Mouse (Mus musculus) ovary, adult 18-20 months (tissue): ENCODE measurements around the gene Hdac4.

Source experiments
- DNase-seq: peaks from one replicate; pipeline ENCODE4 v3.0.0; 2022; ENCODE audit warnings: low spot score, mixed read lengths

The Hdac4 gene

GRCm38 (mm10) chr1:91962256-91962655 lies 233.2 kb downstream of the Hdac4 start:
- DNase-seq = no peak

DNA sequence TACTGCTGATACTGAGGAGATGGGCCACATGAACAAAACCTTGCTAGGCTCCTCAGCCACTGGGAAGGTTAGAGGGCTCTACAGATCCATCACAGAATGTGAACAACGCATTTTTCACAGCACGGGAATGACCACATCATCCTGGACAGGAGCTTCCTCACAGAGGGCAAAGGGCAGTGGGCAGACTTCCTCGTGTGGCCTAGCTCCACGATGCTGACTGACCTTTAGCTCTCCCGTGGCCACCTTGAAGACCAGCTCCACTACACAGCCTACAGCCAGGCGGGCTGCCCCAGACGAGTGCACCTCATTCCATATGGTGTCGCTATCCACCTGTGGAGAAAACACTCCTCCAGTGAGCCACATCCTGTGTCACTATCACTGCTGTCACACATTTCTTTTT lies 234.3 kb downstream of the Hdac4 start:
- DNase-seq = no peak

GRCm38 (mm10) chr1:91959891-91960290 lies 235.6 kb downstream of the Hdac4 start:
- no peak for DNase-seq

- no peak for DNase-seq
Observed at GRCm38 (mm10) chr1:91959044-91959443, 236.5 kb downstream of the Hdac4 start.

- no peak for DNase-seq
Observed at GRCm38 (mm10) chr1:91956229-91956628, 239.3 kb downstream of the Hdac4 start.

DNA sequence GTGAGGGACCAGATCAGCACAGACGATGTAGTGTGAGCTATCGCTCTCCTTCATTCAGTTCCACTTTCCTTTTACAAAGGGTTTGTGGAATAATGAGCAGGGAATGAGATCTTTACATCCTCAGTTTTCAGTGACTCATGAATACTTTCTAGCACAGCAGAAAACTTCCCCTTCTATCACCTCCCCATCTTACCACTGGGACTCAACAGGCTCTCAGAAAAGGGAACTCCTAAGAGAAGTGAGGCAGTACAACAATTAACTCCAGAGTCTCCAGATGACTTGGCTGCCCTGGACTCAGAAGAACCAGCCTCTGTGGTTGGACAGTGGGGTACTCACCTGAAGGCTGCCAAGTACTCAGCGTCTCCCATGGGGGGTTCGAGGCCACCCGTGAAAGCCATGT lies 240.5 kb downstream of the Hdac4 start:
- DNase-seq = no peak

GRCm38 (mm10) chr1:91952912-91953311 lies 242.6 kb downstream of the Hdac4 start:
- DNase-seq = no peak

DNA sequence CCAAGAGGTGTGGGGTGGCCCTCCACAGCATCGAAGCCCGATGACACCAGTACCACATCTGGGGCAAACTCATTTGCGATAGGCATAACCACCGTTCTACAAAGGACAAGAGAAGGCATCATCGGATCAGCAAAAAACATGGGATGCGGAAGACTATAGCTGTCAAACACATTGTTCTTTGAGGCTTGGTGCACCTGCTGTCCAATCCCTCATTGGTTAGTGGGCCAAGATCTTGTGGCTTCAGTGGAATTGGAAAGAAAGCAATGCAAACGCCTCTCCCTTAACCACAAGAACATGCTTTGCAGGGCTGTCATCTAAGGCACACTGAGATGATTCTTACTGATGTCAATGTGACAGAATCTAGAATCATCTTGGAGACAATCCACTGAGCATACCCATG lies 248.1 kb downstream of the Hdac4 start:
- no peak for DNase-seq

DNA sequence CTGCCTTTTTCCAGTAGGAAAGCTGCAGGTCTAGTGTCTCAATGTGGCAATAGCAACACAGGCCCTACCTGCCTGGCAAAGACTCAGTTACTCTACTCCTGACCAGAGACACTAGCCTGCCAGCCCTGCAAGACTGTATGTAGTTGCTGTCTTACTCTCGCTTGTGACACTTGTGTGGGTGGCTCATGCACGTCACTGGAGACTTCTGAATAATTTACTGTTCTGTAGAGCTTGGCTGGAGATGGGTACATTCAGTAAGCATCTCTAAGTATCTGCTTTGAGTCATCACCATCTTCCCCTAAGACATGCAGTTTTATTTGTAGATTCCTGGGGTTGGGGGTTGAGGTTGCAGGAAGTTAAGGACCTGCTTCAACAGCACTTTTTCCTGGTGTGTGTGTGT lies 252.9 kb downstream of the Hdac4 start:
- no peak for DNase-seq

- no peak for DNase-seq
Observed at GRCm38 (mm10) chr1:91942031-91942430, 253.5 kb downstream of the Hdac4 start.

- no peak for DNase-seq
Observed at GRCm38 (mm10) chr1:91941094-91941493, 254.4 kb downstream of the Hdac4 start.

DNA sequence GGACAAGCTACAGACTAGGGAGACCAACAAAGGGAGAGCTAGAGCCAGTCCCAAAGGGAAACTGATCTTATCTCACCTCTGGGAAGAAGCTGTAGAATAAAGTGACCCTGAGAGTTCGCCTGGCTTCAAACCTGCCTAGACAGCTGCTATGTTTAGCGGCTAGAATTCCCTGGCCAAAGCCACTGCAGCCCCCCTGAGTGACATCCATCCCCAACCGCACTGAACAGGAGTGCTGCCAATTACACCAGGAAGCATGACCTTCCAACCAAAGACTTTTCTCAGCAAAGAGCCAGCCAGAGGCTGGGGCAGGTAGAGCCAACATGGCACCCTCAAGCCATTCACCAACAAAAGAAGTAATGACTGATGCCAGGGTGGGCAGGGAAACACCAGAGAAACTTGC lies 260.3 kb downstream of the Hdac4 start:
- no peak for DNase-seq

DNA sequence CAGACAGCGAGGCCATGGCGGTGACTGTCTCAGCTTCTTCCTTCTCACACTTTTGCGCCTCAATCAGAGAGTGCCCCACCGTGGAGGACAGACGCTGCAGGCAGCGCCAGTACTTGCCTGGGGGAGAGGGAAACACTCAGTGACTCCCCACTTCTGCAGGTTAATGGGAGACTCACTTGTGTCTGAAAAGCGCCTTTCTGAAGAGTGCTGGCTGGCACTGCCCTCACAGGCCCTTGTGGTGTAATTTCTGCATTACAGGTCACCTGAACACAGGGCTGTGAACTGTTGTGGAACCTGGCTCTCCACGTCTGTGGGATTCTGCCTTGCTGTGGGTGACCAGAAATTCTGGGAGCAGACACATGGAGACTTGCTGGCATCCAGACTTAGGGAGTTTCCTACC lies 261.8 kb downstream of the Hdac4 start:
- DNase-seq = no peak

DNA sequence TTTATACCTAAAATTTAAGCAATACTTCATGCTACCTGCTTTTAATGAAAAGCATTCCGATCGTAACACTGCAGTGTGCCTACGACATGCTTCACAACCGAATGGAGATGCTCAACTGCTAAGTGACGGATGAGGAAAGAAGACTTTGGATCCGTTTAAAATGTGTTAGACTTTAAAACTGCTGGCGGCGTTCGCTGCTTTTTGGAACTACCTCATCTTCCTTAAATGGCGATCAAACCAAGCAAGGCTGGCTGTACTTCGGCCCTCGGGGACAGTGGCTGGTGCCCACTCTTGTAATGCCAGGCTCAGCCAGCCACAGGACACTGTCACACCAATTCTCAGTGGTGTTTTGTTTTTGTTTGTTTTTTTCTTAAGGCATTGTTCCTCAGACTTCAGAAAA lies 263.3 kb downstream of the Hdac4 start:
- no peak for DNase-seq

DNA sequence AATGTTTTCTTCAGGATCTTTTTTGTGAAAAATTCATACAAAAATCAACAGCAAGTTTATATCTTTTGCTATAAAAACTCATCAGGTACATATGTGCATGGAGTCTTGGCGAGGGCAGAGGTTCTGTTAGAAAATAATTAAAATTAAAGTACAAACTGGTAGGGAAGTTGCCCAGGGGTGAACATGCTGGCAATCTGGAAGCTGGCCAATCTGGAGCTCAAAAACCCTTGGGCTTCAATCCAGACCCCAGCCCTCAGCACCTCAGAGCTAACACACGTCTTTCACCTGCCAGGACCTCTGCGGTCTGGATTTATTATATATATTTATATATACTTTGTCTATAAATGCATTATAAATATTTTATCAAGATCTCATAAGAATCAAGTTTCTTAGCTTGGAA lies 263.7 kb downstream of the Hdac4 start:
- no peak for DNase-seq

GRCm38 (mm10) chr1:91931196-91931595 lies 264.3 kb downstream of the Hdac4 start:
- DNase-seq = no peak

GRCm38 (mm10) chr1:91929051-91929450 lies 266.4 kb downstream of the Hdac4 start:
- DNase-seq = no peak

DNA sequence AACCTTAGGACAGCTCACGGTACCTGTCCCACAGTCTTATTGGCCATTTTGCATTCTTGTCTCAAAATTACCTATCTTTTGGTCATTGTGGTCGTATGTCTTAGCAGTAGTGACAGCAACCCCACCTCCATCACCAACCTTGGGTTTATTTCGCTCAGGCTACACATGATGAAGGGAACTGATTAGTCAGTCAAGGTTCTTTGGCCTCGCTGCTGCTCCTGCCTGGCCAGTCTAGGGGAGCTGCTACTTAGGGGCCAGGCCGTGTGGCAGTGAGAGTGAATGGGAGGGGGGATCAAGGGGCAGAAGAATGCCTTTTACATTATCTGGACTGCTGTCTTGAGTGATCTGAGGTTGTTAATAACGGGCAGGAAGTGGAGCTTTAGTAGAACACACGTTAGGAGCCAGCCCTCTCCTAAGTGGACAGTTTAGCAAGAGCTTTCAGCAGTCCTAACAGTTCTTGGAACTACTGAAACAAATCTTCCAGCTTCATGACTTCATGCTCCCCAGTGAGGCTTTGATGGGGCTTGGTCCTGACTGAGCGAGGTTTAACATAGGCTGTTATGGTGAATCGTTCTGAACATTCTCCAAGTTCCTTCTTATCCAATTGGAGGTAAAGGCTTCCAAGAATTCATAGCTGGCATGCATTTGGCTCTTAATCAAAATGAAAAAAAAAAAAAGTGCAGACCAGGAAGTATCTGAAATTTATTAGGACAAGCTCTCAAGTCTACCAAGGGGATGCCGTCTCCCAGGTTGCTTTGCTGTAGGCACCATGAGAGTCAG lies 267.8 kb downstream of the Hdac4 start:
- no peak for DNase-seq

GRCm38 (mm10) chr1:91923567-91923966 lies 271.9 kb downstream of the Hdac4 start:
- DNase-seq = no peak

GRCm38 (mm10) chr1:91922235-91923152 lies 273.0 kb downstream of the Hdac4 start:
- DNase-seq = no peak

GRCm38 (mm10) chr1:91921702-91922101 lies 273.8 kb downstream of the Hdac4 start:
- no peak for DNase-seq

DNA sequence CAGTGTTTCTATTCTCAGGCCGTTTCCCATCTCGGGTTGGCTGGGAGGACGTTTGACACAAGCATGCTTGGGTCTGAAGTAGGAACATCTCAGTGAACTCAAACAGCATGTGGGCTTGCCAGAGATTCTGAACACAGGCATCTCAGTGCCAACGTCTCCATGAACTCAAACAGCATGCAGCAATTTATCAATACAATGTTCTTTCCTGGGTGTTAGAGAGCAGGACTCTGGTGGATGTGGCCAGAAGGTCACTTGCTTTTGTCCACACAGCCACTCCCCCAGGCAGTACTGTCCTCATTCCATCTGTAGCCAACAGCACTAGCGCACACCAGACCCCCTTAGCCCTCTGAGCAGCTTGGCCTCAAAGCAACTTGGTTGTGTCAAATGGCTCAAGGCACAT lies 274.2 kb downstream of the Hdac4 start:
- no peak for DNase-seq

DNA sequence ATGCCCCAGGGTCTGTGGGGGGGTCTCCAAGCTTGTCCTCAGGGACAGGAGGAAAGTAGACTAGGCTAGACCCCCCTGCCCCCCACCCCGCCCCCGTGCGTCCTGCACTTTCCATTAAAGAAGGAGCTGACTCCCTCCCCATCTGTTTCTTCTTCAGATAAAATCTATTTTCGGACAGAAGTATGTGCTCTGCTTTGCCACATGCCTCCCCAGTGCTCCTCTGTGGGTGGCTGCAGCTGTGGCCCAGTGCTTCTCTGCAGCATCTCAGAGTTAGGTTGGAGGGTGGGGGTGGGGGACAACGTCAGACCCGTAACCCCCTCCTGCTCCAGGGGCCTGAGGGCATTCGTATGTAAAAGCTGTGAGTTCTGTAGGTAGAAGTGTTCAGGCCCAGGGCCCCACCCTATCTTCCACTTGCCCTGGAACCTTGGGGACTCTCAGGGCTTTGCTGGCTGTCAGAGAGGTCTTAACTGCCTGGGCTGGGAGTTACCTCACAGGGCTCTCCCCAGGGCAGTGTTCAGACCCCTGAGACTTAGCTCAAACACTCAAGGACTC lies 275.4 kb downstream of the Hdac4 start:
- DNase-seq = no peak
